Mouse (Mus musculus) embryonic stem cell, embryonic (primary cell): Measurements from ENCODE around the gene Rpp25.

Experiments
- CTCF ChIA-PET, 4 experiments: fragments of 300-600 bp in 2 of 4; fragments of 350-600 bp in 2 of 4; sonication (Branson Sonifier 250); formaldehyde crosslinking; loops; one replicate each; lab custom pipeline; 2022; ENCODE audit warnings: inconsistent platforms in 2 of 4; lab: Charles Lee
- POLR2A ChIA-PET, 4 experiments: fragments of 300-600 bp in 2 of 4; fragments of 350-600 bp in 2 of 4; sonication (Branson Sonifier 250); formaldehyde crosslinking; loops; one replicate each; lab custom pipeline; 2022; ENCODE audit warnings: antibody characterized with exemption in 4 of 4, inconsistent platforms in 1 of 4; lab: Charles Lee

Gene Rpp25

GRCm38 (mm10) chr9:57531946-57532345 lies 28.1 kb downstream of the Rpp25 start:
- ChIA-PET CTCF (interaction anchor here in 2 of 4 experiments (0.6 to 1.7 kb wide), 3 partner anchors 8 to 362 kb away, joined by 3 to 7 read pairs (median 4); no protein-coding TSS in a partner anchor), POLR2A (interaction anchor here in 2 of 4 experiments (0.5 to 4.0 kb wide), 13 partner anchors 8 to 1324 kb away, joined by 3 to 18 read pairs (median 5); partner anchors contain the start of genes Cox5a (in 2 of the 2), Rpp25 (in 2 of the 2) and Scamp5 (in 1 of the 2))

GRCm38 (mm10) chr9:57536362-57536761 lies 32.5 kb downstream of the Rpp25 start:
- ChIA-PET CTCF (interaction anchor here in 3 of 4 experiments (0.6 to 1.6 kb wide), 15 partner anchors 11 to 389 kb away, joined by 3 to 8 read pairs (median 4); partner anchors contain the start of gene Cox5a (in 2 of the 3)), POLR2A (interaction anchor here (0.6 to 5.5 kb wide), 37 partner anchors 9 to 989 kb away, joined by 3 to 24 read pairs (median 4); partner anchors contain the start of genes Cox5a (in 3 of the 4), Rpp25 (in 2 of the 4), Man2c1 (in 1 of the 4) and Mpi (in 1 of the 4))

GRCm38 (mm10) chr9:57537044-57537727 lies 33.4 kb downstream of the Rpp25 start, which contains the start of gene Fam219b:
TSS of gene Fam219b (plus strand) at chr9:57537528.
- ChIA-PET POLR2A (interaction anchor here (0.6 to 5.5 kb wide), 31 partner anchors 9 to 563 kb away, joined by 3 to 24 read pairs (median 4); partner anchors contain the start of genes Cox5a (in 3 of the 4), Mpi (in 2 of the 4), Rpp25 (in 2 of the 4) and Scamp2 (in 1 of the 4)), CTCF (interaction anchor here in 2 of 4 experiments (0.5 to 1.2 kb wide), 9 partner anchors 12 to 461 kb away, joined by 3 to 8 read pairs (median 4); partner anchors contain the start of gene Csk (in 1 of the 2))

GRCm38 (mm10) chr9:57537728-57538181 lies 33.9 kb downstream of the Rpp25 start:
- POLR2A ChIA-PET: interaction anchor here (0.6 to 5.5 kb wide), 19 partner anchors 8 to 562 kb away, joined by 3 to 24 read pairs (median 4); partner anchors contain the start of genes Cox5a (in 4 of the 4), Mpi (in 2 of the 4), Rpp25 (in 1 of the 4) and Scamp2 (in 1 of the 4)
- CTCF ChIA-PET: interaction anchor here in 2 of 4 experiments (0.5 to 1.0 kb wide), 6 partner anchors 21 to 670 kb away, joined by 3 to 5 read pairs (median 3); partner anchors contain the start of gene Csk (in 1 of the 2)

GRCm38 (mm10) chr9:57539550-57539949 lies 35.7 kb downstream of the Rpp25 start:
- ChIA-PET CTCF (interaction anchor here in 3 of 4 experiments (0.6 to 1.2 kb wide), 4 partner anchors 11 to 197 kb away, joined by 3 read pairs; no protein-coding TSS in a partner anchor), POLR2A (interaction anchor here in 2 of 4 experiments (0.7 to 3.2 kb wide), 17 partner anchors 8 to 54 kb away, joined by 3 to 22 read pairs (median 4); partner anchors contain the start of genes Cox5a (in 2 of the 2), Mpi (in 2 of the 2) and Scamp2 (in 1 of the 2))

- CTCF ChIA-PET: interaction anchor here (0.6 to 1.7 kb wide), 91 partner anchors 8 to 1941 kb away, joined by 3 to 15 read pairs (median 4); partner anchors contain the start of genes Csk (in 2 of the 4), Mpi (in 2 of the 4), Cox5a (in 1 of the 4) and Cplx3 (in 1 of the 4)
- POLR2A ChIA-PET: interaction anchor here (0.6 to 2.8 kb wide), 32 partner anchors 10 to 456 kb away, joined by 3 to 22 read pairs (median 3); partner anchors contain the start of genes Mpi (in 3 of the 4), Commd4 (in 1 of the 4), Cox5a (in 1 of the 4) and Csk (in 1 of the 4)
Measured at GRCm38 (mm10) chr9:57541312-57541711, 37.5 kb downstream of the Rpp25 start.

GRCm38 (mm10) chr9:57543951-57544350 lies 40.1 kb downstream of the Rpp25 start:
- ChIA-PET CTCF (interaction anchor here in 2 of 4 experiments (0.5 to 1.5 kb wide), 3 partner anchors 17 to 43 kb away, joined by 3 to 4 read pairs (median 4); no protein-coding TSS in a partner anchor), POLR2A (interaction anchor here in 3 of 4 experiments (0.6 to 3.2 kb wide), 17 partner anchors 9 to 120 kb away, joined by 3 to 15 read pairs (median 4); partner anchors contain the start of genes Mpi (in 3 of the 3), Scamp2 (in 2 of the 3), Csk (in 1 of the 3) and Rpp25 (in 1 of the 3))

GRCm38 (mm10) chr9:57547287-57547686 lies 43.5 kb downstream of the Rpp25 start:
- POLR2A ChIA-PET: interaction anchor here in 3 of 4 experiments (0.6 to 3.1 kb wide), 16 partner anchors 9 to 109 kb away, joined by 3 to 24 read pairs (median 6); partner anchors contain the start of genes Fam219b (in 2 of the 3), Cox5a (in 1 of the 3), Csk (in 1 of the 3) and Rpp25 (in 1 of the 3)
- CTCF ChIA-PET: interaction anchor here in 2 of 4 experiments (0.6 kb wide), 4 partner anchors 111 to 1727 kb away, joined by 3 to 6 read pairs (median 4); no protein-coding TSS in a partner anchor

GRCm38 (mm10) chr9:57547869-57548268 lies 44.0 kb downstream of the Rpp25 start:
- POLR2A ChIA-PET: interaction anchor here in 3 of 4 experiments (0.6 to 3.1 kb wide), 17 partner anchors 9 to 108 kb away, joined by 3 to 24 read pairs (median 4); partner anchors contain the start of genes Fam219b (in 2 of the 3), Cox5a (in 1 of the 3), Csk (in 1 of the 3) and Rpp25 (in 1 of the 3)
- CTCF ChIA-PET: interaction anchor here in 2 of 4 experiments (0.5 to 0.6 kb wide), 3 partner anchors 111 to 212 kb away, joined by 3 to 5 read pairs (median 3); no protein-coding TSS in a partner anchor

- ChIA-PET POLR2A (interaction anchor here in 2 of 4 experiments (1.0 to 6.3 kb wide), 13 partner anchors 9 to 107 kb away, joined by 3 to 32 read pairs (median 5); partner anchors contain the start of genes Rpp25 (in 2 of the 2), Fam219b (in 1 of the 2) and Scamp2 (in 1 of the 2)), CTCF (interaction anchor here in 3 of 4 experiments (0.6 to 1.1 kb wide), 4 partner anchors 8 to 32 kb away, joined by 3 read pairs; no protein-coding TSS in a partner anchor)
Measured at GRCm38 (mm10) chr9:57549186-57549585, 45.4 kb downstream of the Rpp25 start.

- ChIA-PET POLR2A (interaction anchor here in 2 of 4 experiments (1.0 to 6.3 kb wide), 9 partner anchors 10 to 105 kb away, joined by 3 to 32 read pairs (median 5); partner anchors contain the start of genes Rpp25 (in 2 of the 2) and Fam219b (in 1 of the 2)), CTCF (interaction anchor here in 3 of 4 experiments (0.8 to 2.1 kb wide), 6 partner anchors 9 to 80 kb away, joined by 3 to 10 read pairs (median 4); no protein-coding TSS in a partner anchor)
Measured at GRCm38 (mm10) chr9:57550126-57550862, 46.5 kb downstream of the Rpp25 start.

- CTCF ChIA-PET: interaction anchor here (0.7 to 4.1 kb wide), 9 partner anchors 11 to 107 kb away, joined by 3 to 24 read pairs (median 6); no protein-coding TSS in a partner anchor
- POLR2A ChIA-PET: interaction anchor here (0.6 to 6.3 kb wide), 35 partner anchors 8 to 479 kb away, joined by 3 to 32 read pairs (median 5); partner anchors contain the start of genes Cox5a (in 2 of the 4), Rpp25 (in 2 of the 4), Csk (in 1 of the 4) and Fam219b (in 1 of the 4)
Measured at GRCm38 (mm10) chr9:57552139-57552887, 48.5 kb downstream of the Rpp25 start, which contains the start of gene Mpi. TSS of gene Mpi (minus strand) at chr9:57552763.

- CTCF ChIA-PET: interaction anchor here (0.7 to 4.1 kb wide), 9 partner anchors 12 to 106 kb away, joined by 3 to 24 read pairs (median 5); no protein-coding TSS in a partner anchor
- POLR2A ChIA-PET: interaction anchor here in 3 of 4 experiments (0.6 to 6.3 kb wide), 44 partner anchors 7 to 641 kb away, joined by 3 to 32 read pairs (median 4); partner anchors contain the start of genes Cox5a (in 2 of the 3), Rpp25 (in 2 of the 3), Csk (in 1 of the 3) and Fam219b (in 1 of the 3)
Measured at GRCm38 (mm10) chr9:57553119-57553518, 49.3 kb downstream of the Rpp25 start.

GRCm38 (mm10) chr9:57554753-57555152 lies 50.9 kb downstream of the Rpp25 start:
- ChIA-PET CTCF (interaction anchor here (0.6 to 4.1 kb wide), 8 partner anchors 12 to 75 kb away, joined by 3 to 24 read pairs (median 7); partner anchors contain the start of gene Rpp25 (in 1 of the 4)), POLR2A (interaction anchor here (0.5 to 6.3 kb wide), 11 partner anchors 8 to 98 kb away, joined by 3 to 32 read pairs (median 4); partner anchors contain the start of genes Csk (in 1 of the 4) and Rpp25 (in 1 of the 4))
